Mouse (Mus musculus) R1 (cell line): ENCODE results near the gene Ddx47.

ENCODE experiments used
- DNase-seq: peaks from one replicate; pipeline ENCODE4 v3.0.0-alpha.2; 2018; ENCODE audit warnings: low read depth, low spot score

The Ddx47 gene

DNA sequence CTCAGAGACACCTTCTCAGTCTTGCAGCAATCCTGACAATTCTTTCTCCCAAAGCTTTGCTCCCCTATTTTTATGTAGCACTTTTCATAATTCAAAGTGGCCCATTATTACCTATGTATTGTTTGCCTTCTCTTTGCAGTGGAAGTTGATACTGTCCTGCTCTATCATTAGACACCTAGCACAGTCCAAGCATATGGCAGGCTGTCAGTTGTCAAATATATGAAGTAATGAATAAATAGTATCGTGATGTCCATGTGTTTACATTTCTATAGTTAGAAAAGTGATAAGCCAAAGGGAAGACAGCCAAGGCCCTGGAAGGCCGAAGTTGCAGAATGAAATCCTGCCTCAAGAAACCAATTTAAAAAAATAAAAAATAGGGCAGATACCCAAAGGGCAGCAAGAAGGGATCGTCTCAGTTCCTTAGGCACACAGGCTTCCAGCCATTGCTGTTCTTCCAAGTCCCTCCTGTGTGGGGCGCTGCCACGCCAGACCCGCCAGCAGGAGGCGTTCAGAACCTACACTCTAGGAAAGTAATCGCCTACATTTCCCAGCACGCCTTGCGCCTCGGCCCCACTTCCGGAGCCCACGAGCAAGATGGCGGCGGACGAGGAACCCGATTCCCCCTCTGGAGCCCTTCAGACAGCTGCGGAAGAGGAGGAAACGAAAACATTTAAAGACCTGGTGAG lies at the start of gene Ddx47:
Gene Ddx47 (plus strand): TSS at position 565 of the 686 bp plus-strand sequence.
- DNase-seq, result peak; percentile 96

GRCm38 (mm10) chr6:134961858-134962517 lies 49.4 kb upstream of the Ddx47 start:
- no peak for DNase-seq

DNA sequence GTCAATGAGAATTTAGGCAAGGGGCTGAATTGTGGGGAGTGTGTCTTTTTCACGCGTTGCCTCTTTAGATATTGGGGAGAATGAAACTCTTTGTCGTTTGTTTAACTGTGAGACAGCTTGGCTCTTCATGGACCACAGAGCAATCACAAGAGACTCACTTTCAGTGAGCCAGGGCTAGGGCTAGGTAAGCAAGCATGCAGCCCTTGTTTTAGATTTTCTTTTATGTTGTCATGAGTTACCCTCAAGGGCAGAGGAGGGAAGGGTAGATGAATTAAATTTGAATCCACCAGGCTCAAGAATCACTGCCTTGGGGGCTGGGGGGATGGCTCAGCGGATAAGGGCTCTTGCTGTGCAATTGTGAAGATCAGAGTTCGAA lies 48.9 kb upstream of the Ddx47 start:
- no peak for DNase-seq

DNA sequence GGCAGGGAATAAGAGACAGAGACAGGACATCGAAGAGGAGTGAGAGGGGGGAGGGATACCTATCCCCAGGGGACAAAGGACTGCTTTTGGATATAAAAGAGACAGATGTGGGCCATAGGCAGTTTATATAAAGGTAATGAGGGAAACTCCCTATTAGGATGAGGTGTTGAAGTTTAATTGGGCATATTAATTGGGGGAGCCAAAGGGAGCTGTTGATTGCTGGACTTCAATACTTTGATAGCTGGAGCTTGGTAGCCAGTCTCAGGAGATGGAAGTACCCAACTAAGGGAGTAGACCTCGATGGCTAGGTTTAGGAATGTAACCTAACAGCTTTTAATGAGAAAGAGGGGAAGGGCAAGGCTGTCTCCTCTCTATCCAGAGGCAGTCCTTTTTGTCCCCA lies 47.5 kb upstream of the Ddx47 start:
- DNase-seq, result no peak

DNA sequence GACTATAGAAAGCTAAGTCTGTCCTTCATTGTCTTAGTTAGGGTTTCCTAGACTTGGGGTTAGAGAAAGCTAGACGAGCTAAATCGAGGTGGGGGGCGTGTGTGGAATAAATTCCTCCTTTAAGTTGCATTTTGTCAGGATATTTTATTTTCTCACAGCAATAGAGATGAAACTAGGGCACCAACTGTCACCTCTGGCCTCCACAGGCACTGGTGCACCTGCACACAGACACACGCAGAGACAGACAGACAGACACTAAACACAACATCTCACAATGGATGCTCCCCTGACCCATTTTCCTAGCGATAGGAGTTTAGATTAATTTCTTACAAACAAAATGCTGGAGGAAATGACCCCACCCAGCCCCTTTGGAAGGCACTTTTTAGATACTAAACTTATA lies 44.7 kb upstream of the Ddx47 start:
- DNase-seq, result no peak

DNA sequence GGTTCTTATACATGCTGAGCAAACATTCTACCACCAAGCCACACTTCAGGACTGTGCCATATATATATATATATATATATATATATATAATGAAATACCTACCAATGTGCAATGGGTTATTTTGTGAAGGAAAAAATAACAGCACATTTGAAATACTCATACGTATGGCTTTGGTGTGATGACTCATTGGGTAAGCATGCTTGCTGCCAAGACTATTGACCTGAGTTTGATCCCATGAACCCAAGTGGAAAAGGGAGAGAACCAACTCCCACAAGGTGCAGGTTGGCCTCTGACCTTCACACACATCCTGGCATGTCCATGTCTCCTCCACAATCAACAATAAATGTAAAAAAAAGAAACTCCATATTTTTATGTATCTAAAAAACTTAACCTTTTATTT lies 43.1 kb upstream of the Ddx47 start:
- no peak for DNase-seq

GRCm38 (mm10) chr6:134969498-134969897 lies 41.9 kb upstream of the Ddx47 start:
- peak; percentile 63 for DNase-seq

DNA sequence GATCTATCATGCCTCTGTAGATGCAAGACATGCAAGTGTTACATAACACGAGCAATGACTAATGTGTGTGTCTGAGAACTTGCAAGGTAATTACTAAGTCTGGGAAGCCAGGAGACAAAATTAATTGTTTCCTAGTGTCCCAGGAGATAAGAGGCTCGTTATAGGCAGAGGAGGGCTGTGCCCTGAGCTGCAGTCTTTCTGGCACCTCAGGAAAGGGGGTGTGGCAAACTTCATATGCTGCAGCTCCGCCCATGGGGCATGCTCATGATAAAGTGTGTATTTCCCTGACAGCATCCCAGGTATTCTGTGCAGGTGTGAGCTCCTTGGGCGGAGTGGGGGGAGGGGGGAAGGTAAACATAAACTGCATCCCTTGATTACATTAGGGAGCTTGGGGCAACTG lies 39.3 kb upstream of the Ddx47 start:
- DNase-seq, result no peak

DNA sequence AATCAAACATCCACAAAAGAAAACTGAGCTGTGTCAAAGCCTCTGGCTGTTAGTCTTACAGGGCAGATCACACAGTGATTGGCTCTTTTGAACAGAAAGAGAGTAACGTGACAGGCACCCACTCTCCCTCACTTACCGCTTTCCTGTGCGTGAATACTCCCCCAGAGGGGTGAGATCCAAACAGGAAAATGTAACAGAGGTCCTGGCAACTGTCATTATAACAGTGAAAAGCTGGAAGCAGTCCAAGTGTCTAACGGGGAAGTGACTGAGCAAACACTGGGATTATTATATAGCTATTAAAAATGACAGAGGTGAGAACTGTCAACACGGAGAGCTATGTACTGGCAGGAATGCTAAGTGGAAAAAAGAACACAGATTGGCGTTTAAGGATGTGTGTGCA lies 34.8 kb upstream of the Ddx47 start:
- DNase-seq, result no peak

GRCm38 (mm10) chr6:134981231-134982062 lies 30.0 kb upstream of the Ddx47 start, which contains the start of gene Apold1:
Apold1 (plus strand) TSS chr6:134981718.
- DNase-seq, result peak; percentile 75

DNA sequence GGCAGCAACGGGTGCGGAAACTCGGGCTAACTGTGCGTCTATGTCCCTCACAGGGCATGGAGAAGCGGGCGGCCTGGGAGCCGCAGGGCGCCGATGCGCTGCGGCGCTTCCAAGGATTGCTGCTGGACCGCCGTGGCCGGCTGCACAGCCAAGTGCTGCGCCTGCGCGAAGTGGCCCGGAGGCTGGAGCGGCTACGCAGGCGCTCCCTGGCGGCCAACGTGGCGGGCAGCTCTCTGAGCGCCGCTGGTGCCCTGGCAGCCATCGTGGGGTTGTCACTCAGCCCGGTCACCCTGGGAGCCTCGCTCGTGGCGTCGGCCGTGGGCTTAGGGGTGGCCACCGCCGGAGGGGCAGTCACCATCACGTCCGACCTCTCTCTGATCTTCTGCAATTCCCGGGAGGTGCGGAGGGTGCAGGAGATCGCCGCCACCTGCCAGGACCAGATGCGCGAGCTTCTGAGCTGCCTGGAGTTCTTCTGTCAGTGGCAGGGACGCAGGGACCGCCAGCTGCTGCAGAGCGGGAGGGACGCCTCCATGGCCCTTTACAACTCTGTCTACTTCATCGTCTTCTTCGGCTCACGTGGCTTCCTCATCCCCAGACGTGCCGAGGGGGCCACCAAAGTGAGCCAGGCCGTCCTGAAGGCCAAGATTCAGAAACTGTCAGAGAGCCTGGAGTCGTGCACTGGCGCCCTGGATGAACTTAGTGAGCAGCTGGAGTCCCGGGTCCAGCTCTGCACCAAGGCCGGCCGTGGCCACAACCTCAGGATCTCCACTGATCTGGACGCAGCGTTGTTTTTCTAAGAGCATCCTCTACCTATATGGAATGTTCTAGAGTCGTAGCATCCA lies 27.7 kb upstream of the Ddx47 start:
- DNase-seq, result peak; percentile 88

- DNase-seq, result no peak
Observed at GRCm38 (mm10) chr6:134984748-134985147, 26.7 kb upstream of the Ddx47 start.

DNA sequence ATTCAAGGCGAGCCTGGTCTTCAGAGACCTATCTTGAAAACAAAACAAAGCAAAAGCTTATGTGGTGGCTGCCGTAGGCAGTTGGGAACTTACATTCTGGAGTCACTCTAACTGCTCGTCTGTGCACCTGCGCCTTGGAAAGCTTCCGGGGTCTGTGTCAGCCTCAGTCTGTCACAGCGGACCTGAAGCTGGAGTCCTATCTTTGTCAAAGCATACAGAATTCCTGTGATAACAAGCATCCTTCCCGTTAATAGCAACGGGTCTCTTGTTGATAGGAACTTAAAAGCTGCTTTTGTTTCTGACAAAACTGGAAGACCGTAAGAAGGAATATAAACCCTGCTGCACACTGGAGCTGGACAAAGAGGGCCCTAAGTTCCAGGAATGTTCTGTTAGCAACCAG lies 23.0 kb upstream of the Ddx47 start:
- no peak for DNase-seq

- no peak for DNase-seq
Observed at GRCm38 (mm10) chr6:134990674-134991073, 20.7 kb upstream of the Ddx47 start.

GRCm38 (mm10) chr6:134994031-134994651 lies 17.3 kb upstream of the Ddx47 start:
- peak; percentile 20 for DNase-seq

DNA sequence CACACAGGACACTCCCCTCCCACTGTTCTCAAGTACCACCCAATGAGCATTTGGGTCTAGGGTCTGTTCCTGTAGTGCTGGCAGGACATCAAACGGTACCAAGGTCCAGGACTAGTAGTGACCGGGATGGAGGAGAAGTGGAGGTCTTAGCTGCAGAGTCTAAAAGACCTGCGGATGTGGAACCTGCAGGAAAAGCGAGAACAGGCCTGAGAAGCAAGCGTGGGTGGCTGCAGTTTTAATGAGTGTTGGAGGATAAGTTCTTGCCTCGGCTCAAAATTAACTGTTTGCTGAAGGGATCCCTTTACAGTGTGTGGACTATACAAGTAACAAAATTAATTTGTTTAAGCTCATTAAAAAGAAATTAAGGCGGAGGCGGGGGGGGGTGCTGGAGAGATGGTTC lies 16.4 kb upstream of the Ddx47 start:
- DNase-seq, result no peak

DNA sequence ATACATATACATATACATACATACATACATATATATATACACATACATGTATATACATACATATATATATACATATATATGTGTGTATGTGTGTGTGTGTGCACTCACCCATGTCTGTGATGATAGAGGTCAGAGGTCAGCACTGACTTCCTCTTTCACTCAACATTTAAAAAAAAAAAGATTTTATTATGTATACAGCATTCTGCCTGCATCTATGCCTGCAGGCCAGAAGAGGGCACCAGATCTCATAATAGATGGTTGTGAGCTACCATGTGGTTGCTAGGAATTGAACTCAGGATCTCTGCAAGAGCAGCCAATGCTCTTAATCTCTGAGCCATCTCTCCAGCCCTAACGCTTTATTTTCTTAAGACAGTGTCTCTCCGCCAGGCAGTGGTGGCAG lies 14.5 kb upstream of the Ddx47 start:
- peak; percentile 66 for DNase-seq

GRCm38 (mm10) chr6:134998076-134998475 lies 13.3 kb upstream of the Ddx47 start:
- no peak for DNase-seq

DNA sequence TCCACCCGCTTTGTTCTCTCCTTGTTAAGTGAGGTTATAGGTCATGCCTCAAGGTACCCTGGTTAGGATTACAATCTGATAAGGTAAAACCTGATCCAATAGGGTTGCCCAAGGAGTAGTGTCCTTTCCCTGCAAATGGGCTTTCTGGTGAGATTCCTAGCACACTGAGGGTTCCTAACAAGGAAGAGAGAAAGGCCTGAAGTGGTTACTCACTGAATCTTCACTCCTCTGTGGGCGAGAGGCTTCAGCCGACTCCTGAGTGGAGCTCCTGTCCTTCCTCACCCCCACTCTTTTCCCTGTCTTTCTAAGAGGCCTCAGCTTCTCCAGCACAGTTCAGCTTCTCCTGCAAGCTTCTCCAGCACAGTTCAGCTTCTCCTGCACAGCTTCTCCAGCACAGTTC lies 12.6 kb upstream of the Ddx47 start:
- no peak for DNase-seq

DNA sequence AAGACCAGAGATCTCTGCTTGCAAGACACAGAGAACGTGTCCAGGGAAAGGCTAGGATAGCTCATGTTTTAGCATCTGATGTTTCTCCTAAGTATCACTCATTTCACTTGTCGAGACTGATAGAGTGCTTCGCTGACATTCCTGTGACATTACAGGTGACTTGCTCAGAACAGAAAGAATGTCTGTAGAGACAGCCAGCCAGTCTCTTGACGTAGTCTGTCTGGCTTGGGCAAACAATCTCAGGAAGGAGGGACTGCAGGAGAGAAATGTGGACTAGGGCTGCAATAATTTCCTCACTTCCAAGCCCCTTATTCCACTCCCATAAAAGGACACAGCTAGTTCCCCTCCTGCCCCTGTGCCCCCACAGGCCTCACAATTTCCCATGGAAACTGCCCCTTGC lies 11.1 kb upstream of the Ddx47 start:
- DNase-seq, result no peak

- no peak for DNase-seq
Observed at GRCm38 (mm10) chr6:135001991-135002390, 9.4 kb upstream of the Ddx47 start.
